21 mouse cellular contexts compared by ENCODE assay signal in genomic region chr4:108565026-108565425, GRCm38 (mm10).
"Had no signal": no experiment of that assay in that cellular context is flagged by ENCODE, and none has a peak within 500 bp of the region (broad histone marks: within the 10 kb centered on the region; RNA-seq: fewer than 3 reads in every experiment).

No protein-coding gene starts in this region.

- H3K27ac ChIP-seq: layer of hippocampus, adult 2 months; limb, embryonic 10.5 days; limb, embryonic 13.5 days; liver, embryonic 12.5 days; liver, embryonic 15.5 days; lung, embryonic 15.5 days; midbrain, embryonic 10.5 days; midbrain, embryonic 15.5 days; neural tube, embryonic 12.5 days; neural tube, embryonic 15.5 days; stomach, embryonic 15.5 days had no signal

- ATAC-seq: liver, embryonic 12.5 days; midbrain, embryonic 15.5 days had no signal

- H3K27me3 ChIP-seq: limb, embryonic 13.5 days; liver, embryonic 12.5 days; liver, embryonic 15.5 days; lung, embryonic 15.5 days; megakaryocyte, embryonic 14.5 days; midbrain, embryonic 15.5 days; neural tube, embryonic 12.5 days; neural tube, embryonic 15.5 days; stomach, embryonic 15.5 days had no signal

- H3K9ac ChIP-seq: limb, embryonic 13.5 days; liver, embryonic 12.5 days; liver, embryonic 15.5 days; lung, embryonic 15.5 days; midbrain, embryonic 15.5 days; neural tube, embryonic 12.5 days; neural tube, embryonic 15.5 days; stomach, embryonic 15.5 days had no signal

- H3K9me3 ChIP-seq: limb, embryonic 10.5 days; limb, embryonic 13.5 days; liver, embryonic 12.5 days; liver, embryonic 15.5 days; lung, embryonic 15.5 days; megakaryocyte, embryonic 14.5 days; midbrain, embryonic 10.5 days; midbrain, embryonic 15.5 days; neural tube, embryonic 12.5 days; neural tube, embryonic 15.5 days; stomach, embryonic 15.5 days had no signal

- H3K4me3 ChIP-seq: layer of hippocampus, adult 2 months; limb, embryonic 10.5 days; limb, embryonic 13.5 days; liver, embryonic 12.5 days; liver, embryonic 15.5 days; lung, embryonic 15.5 days; megakaryocyte, embryonic 14.5 days; midbrain, embryonic 10.5 days; midbrain, embryonic 15.5 days; neural tube, embryonic 12.5 days; neural tube, embryonic 15.5 days; stomach, embryonic 15.5 days had no signal

- DNase-seq: kidney, postnatal 14 days; layer of hippocampus, adult 9-11 months; liver; lung, adult 18-20 months; lung, postnatal 10 days; lung, postnatal 36 days; right cerebral cortex, postnatal 25 days; spleen, adult 18-20 months; thymus, postnatal 25 days had no signal

- H3K4me2 ChIP-seq: limb, embryonic 13.5 days; liver, embryonic 12.5 days; liver, embryonic 15.5 days; lung, embryonic 15.5 days; midbrain, embryonic 15.5 days; neural tube, embryonic 12.5 days; neural tube, embryonic 15.5 days; stomach, embryonic 15.5 days had no signal

- H3K4me1 ChIP-seq: limb, embryonic 10.5 days; limb, embryonic 13.5 days; liver, embryonic 12.5 days; liver, embryonic 15.5 days; lung, embryonic 15.5 days; megakaryocyte, embryonic 14.5 days; midbrain, embryonic 10.5 days; midbrain, embryonic 15.5 days; neural tube, embryonic 12.5 days; neural tube, embryonic 15.5 days; stomach, embryonic 15.5 days had no signal
